Mouse (Mus musculus): ENCODE results near the gene Glp2r. TPM values are rescaled to one million over a fixed set of nuclear protein-coding genes. Genes with fewer than 3 reads are reported as not detected.

Glp2r gene
- polyA plus RNA-seq (2017; shearing (Covaris generic)) = not detected

GRCm38 (mm10) chr11:67771053-67771452 lies at the start of gene Glp2r:
Glp2r (minus strand) TSS chr11:67771153.

DNA sequence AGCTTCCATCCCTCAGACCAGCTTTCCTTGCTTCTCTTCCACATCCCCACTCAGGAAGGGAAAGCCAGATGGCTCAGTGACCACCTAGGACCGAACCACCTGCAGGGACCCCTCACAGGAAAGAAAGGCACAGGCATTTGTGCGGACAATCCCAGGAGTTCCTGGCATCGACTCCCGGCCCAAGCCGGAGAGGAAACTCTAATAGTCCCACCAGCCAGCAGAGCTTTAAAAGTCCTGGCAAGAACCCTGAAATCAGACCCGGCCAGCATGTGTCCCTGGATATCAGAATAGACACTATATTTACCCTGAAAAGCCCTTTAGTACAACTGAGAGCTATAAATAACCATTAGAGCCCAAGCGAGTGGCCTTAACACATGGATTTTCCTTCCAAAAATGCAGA lies 27.0 kb upstream of the Glp2r start, which contains the start of gene Dhrs7c:
Gene Dhrs7c (plus strand): TSS at position 257 of the 400 bp plus-strand sequence.

DNA sequence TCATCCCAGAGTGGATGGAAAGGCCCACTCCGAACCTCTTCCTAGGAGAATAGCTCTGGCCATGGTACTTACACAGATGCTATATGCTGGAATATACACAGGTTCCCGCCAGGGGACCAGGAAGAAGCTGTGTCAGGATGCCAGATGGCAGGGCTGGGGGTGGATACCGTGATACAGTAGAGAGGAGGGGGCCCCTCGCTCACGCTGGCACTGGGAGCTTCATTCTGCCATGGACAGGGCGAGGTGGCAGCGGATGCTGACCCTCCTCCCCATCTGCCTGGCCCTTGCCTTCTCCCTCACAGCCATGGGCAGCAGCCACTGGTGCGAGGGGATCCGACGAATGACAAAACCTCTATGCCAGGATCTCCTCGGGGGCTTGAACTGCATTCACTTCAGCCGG lies 3.4 kb upstream of the Glp2r start, which contains the start of gene Gsg1l2:
Gene Gsg1l2 (plus strand): TSS at position 230 of the 400 bp plus-strand sequence.

GRCm38 (mm10) chr11:67694703-67695376 lies 76.1 kb downstream of the Glp2r start, which contains the start of gene Rcvrn:
Rcvrn (plus strand) TSS chr11:67695326.

Other genes with a start within 250 kb of the Glp2r start
- gene Rcvrn, start 75.8 kb downstream of the Glp2r start, polyA plus RNA-seq (2017; shearing (Covaris generic)) = not detected
- gene Gsg1l2, start 3.5 kb upstream of the Glp2r start, polyA plus RNA-seq (2017; shearing (Covaris generic)) = not detected
- not detected for gene Dhrs7c, start 27.0 kb upstream of the Glp2r start, polyA plus RNA-seq (2017; shearing (Covaris generic))
- not detected for gene Usp43, start 151.0 kb upstream of the Glp2r start, polyA plus RNA-seq (2017; shearing (Covaris generic))
- gene Cfap52, start 194.5 kb upstream of the Glp2r start, polyA plus RNA-seq (2017; shearing (Covaris generic)) = not detected
- 60.0 TPM for gene Stx8, start 195.0 kb upstream of the Glp2r start, polyA plus RNA-seq (2017; shearing (Covaris generic))

Data from effector memory CD4-positive, alpha-beta T cell, adult 5 months (primary cell).